Mouse (Mus musculus): ENCODE measurements at regions not wholly inside any gene's neighbourhood (a gene's known extent, or its start where the extent isn't known, plus 50 kb on each side); places are given as distances from the start of the nearest gene placed in this dataset.
"Not testable (repeated sequence)": the region's sequence is repeated elsewhere in the genome, so short reads cannot be mapped to it uniquely, and the experiment has no call there.

DNA sequence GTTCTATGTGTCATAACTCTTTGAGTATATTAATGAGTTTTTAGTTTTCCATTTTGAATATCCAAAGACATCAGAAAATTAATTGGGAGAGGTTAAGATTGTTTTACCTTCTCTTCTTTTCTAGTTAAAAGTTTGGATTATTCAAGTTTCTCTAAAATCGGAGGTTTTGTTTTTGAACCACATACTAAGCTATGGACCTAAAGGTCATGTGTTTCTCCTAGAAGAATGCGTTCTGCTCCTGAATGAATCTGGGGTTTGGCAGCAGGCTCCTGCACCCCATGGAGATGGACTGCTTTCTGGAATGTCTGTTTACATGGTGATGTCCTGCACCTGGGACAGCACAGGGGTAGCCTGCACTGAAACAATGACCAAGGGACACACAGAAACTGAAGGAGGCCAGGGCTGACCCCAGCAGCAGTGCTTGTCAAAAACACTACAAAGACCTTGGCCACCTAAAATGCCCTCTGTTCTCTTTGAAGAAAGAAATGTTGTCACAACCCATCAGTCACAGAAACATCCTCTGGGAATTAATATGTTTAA, 297.0 kb upstream of the Flrt2 start:
- peaks cover 6% of the 10 kb centered on the region; the same call in 1 of the 2 replicates for H3K4me1 ChIP-seq
- no peaks in the 10 kb centered on the region for H3K36me3 ChIP-seq (replicated peaks)
- no peaks in the 10 kb centered on the region for H3K27me3 ChIP-seq
- no peak overlapping the region for H3K27ac ChIP-seq
- WGBS, result 73% methylated on average over 2 of the region's 2 CpGs
- H3K4me3 ChIP-seq (replicated peaks), result no peak overlapping the region
- H3K9ac ChIP-seq, result no peak overlapping the region
- H3K4me2 ChIP-seq, result no peak overlapping the region
- H3K9me3 ChIP-seq, result no peaks in the 10 kb centered on the region
- no peak for ATAC-seq (ENCODE audit: low FRiP score)

DNA sequence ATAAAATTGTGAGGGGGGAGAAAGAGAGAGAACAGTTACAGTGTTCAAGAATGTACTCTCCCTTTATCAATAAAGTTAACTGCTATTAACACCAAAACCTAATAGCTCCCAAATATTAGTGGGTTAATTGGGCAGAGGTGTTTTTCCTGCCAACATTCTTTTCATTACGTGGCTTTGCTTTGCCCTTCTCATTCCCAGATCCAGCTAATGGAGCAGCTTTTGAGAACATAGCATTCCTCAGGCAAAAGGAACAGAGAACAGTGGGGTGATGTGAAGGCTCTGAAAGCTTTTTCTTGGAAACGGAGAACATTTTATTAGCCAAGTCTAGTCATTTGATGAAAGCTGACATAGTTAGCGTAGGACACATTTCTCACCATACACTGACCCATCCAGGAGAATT, 271.2 kb upstream of the Flrt2 start:
- Histone ChIP-seq H3K27ac (no peak overlapping the region), H3K9ac (no peak overlapping the region), H3K9me3 (no peaks in the 10 kb centered on the region), H3K4me3 (replicated peaks) (no peak overlapping the region), H3K36me3 (replicated peaks) (no peaks in the 10 kb centered on the region), H3K27me3 (no peaks in the 10 kb centered on the region), H3K4me2 (no peak overlapping the region), H3K4me1 (no peaks in the 10 kb centered on the region)
- 82% methylated on average over 3 of the region's 3 CpGs for WGBS
- no peak for ATAC-seq (ENCODE audit: low FRiP score)

DNA sequence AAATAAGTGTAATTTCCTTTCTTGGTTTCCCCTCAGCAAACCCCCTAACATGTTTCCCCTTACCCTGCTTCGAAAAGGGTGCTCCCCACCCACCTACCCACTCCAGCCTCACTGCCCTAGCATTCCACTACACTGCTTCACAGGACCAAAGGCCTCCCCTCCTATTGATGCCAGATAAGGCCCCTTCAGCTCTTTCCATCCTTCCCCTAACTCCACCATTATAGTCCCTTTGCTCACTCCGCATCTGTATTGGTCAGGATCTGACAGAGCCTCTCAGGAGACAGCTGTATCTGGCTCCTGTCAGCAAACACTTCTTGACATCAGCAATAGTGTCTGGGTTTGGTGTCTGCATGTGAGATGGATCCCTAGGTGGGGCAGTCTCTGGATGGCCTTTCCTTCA, 267.3 kb upstream of the Flrt2 start:
- Histone ChIP-seq H3K4me2 (no peak overlapping the region), H3K9ac (no peak overlapping the region), H3K4me3 (replicated peaks) (no peak overlapping the region), H3K27ac (no peak overlapping the region), H3K27me3 (no peaks in the 10 kb centered on the region), H3K4me1 (no peaks in the 10 kb centered on the region), H3K36me3 (replicated peaks) (no peaks in the 10 kb centered on the region), H3K9me3 (no peaks in the 10 kb centered on the region)
- no peak for ATAC-seq (ENCODE audit: low FRiP score)
- 82% methylated on average over 2 of the region's 2 CpGs for WGBS

- WGBS, result 68% methylated on average over 2 of the region's 2 CpGs
- no peaks in the 10 kb centered on the region for H3K4me1 ChIP-seq
- H3K4me2 ChIP-seq, result no peak overlapping the region
- H3K9ac ChIP-seq, result no peak overlapping the region
- no peak overlapping the region for H3K4me3 ChIP-seq (replicated peaks)
- H3K27me3 ChIP-seq, result no peaks in the 10 kb centered on the region
- no peaks in the 10 kb centered on the region for H3K9me3 ChIP-seq
- no peaks in the 10 kb centered on the region for H3K36me3 ChIP-seq (replicated peaks)
- no peak for ATAC-seq (ENCODE audit: low FRiP score)
- H3K27ac ChIP-seq, result no peak overlapping the region
These were observed 254.8 kb upstream of the Flrt2 start for GRCm38 (mm10) chr12:95437226-95437625.

DNA sequence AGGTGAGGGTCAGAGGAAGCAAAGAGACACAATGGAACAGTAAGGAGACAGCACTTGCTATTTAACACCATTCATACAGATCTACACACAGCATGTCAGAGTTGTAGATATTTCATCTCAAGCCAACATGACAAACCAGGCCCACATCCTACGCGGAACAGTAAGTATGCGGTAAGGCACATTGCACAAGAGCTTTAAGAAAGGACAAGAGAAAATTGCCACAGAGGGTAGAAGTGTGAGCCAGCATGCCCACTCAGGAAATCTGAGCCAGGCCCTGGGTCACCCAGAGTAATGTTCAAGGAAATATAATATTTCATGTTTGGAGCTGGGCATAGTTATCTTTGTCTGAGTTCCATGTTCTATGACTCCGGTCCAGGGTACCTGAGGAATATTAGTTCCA, 234.5 kb upstream of the Flrt2 start:
- 96% methylated on average over 4 of the region's 4 CpGs for whole genome bisulfite sequencing
- Histone ChIP-seq H3K4me3 (replicated peaks) (no peak overlapping the region), H3K9me3 (no peaks in the 10 kb centered on the region), H3K4me1 (no peaks in the 10 kb centered on the region), H3K27ac (no peak overlapping the region), H3K27me3 (peaks cover 8% of the 10 kb centered on the region; the same call in 1 of the 2 replicates), H3K9ac (no peak overlapping the region), H3K4me2 (no peak overlapping the region), H3K36me3 (replicated peaks) (no peaks in the 10 kb centered on the region)
- ATAC-seq (ENCODE audit: low FRiP score), result no peak

- Histone ChIP-seq H3K27ac (no peak overlapping the region), H3K4me3 (replicated peaks) (no peak overlapping the region), H3K4me2 (peak overlapping the region; percentile 10; the same call in 1 of the 2 replicates), H3K36me3 (replicated peaks) (no peaks in the 10 kb centered on the region), H3K9ac (no peak overlapping the region), H3K27me3 (peaks cover 8% of the 10 kb centered on the region; the same call in 1 of the 2 replicates), H3K9me3 (no peaks in the 10 kb centered on the region), H3K4me1 (peaks cover 3% of the 10 kb centered on the region; the same call in 1 of the 2 replicates)
- peak; percentile 55; the same call in 1 of the 2 replicates for ATAC-seq (ENCODE audit: low FRiP score)
- 19% methylated on average over 12 of the region's 12 CpGs for WGBS
These were observed 225.2 kb upstream of the Flrt2 start for GRCm38 (mm10) chr12:95466502-95467490.

DNA sequence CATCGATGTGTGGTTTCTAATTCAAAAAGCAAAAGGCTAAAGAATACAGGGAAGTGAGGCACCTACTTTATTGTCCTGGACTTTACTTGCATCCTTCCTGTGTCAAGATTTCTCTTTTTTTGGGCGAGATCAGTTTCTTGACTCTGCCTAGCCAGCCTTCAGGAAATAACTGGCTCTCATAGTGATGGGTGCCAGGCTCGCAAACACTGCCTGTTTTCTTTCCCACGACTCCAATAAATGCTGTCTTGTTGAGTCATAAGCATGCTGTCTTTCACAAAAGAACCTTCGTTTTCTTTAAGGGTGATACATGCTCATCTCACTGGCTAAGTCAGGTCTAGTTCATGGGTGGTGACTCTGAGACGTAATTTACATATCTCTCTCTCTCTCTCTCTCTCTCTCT, 222.1 kb upstream of the Flrt2 start:
- 75% methylated on average over 6 of the region's 6 CpGs for WGBS
- ATAC-seq (ENCODE audit: low FRiP score), result no peak

DNA sequence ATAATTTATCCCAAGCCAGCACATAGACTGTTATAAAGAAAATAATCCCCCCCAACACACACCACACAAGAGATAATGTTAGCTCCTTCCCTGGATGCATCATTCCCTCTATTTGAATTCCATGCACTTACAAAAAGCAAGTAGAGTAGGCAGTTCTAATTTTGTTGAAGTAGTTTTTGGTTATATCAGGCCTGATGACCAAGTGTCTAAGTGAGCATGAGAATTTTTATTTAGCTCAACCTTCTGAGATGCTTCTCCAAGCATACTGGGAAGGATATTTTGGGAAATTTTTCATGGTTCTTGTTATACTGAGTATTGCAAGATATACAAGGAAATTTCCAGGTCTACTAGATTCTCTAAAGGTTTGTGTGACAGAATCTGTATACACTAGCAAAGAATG, 205.5 kb upstream of the Flrt2 start:
- H3K9me3 ChIP-seq, result no peaks in the 10 kb centered on the region
- no peak for ATAC-seq (ENCODE audit: low FRiP score)
- H3K4me1 ChIP-seq, result no peaks in the 10 kb centered on the region
- no peaks in the 10 kb centered on the region for H3K27me3 ChIP-seq
- H3K4me2 ChIP-seq, result no peak overlapping the region
- H3K9ac ChIP-seq, result no peak overlapping the region
- no peaks in the 10 kb centered on the region for H3K36me3 ChIP-seq (replicated peaks)
- H3K4me3 ChIP-seq (replicated peaks), result no peak overlapping the region
- no peak overlapping the region for H3K27ac ChIP-seq

More for the DNA sequence above, 222.1 kb upstream of the Flrt2 start:
- no peaks in the 10 kb centered on the region for H3K36me3 ChIP-seq (replicated peaks)
- H3K27ac ChIP-seq, result no peak overlapping the region
- H3K4me2 ChIP-seq, result no peak overlapping the region
- no peak overlapping the region for H3K4me3 ChIP-seq (replicated peaks)
- H3K27me3 ChIP-seq, result peaks cover 8% of the 10 kb centered on the region; the same call in 1 of the 2 replicates
- no peaks in the 10 kb centered on the region for H3K9me3 ChIP-seq
- H3K4me1 ChIP-seq, result peaks cover 3% of the 10 kb centered on the region; the same call in 1 of the 2 replicates
- no peak overlapping the region for H3K9ac ChIP-seq

DNA sequence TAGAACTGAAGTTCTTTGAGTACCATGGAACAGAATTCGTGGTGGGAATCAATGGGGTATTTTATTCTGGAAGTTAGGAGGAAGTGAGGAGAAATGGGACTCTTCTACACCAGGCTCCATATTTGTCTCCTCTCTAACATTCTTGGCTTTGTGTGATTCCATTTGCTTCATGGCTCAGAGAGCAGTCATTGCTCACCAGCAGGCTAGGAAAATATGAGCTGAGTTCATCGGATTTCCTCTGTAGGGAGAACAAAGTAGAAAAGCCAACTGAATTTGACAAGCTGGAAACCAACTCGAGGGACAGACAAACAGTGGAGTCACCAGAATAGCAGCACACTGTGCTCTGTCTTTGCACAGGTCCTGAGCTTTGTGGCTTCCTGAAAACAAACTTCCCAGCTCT, 203.7 kb upstream of the Flrt2 start:
- WGBS, result 72% methylated on average over 3 of the region's 3 CpGs
- H3K36me3 ChIP-seq (replicated peaks), result no peaks in the 10 kb centered on the region

GRCm38 (mm10) chr12:95489374-95489773, 202.7 kb upstream of the Flrt2 start:
- no peak for ATAC-seq (ENCODE audit: low FRiP score)
- WGBS, result 99% methylated on average over 2 of the region's 2 CpGs
- no peaks in the 10 kb centered on the region for H3K27me3 ChIP-seq
- H3K9ac ChIP-seq, result no peak overlapping the region
- H3K4me1 ChIP-seq, result no peaks in the 10 kb centered on the region
- H3K27ac ChIP-seq, result no peak overlapping the region
- no peaks in the 10 kb centered on the region for H3K9me3 ChIP-seq
- H3K4me3 ChIP-seq (replicated peaks), result no peak overlapping the region
- no peaks in the 10 kb centered on the region for H3K36me3 ChIP-seq (replicated peaks)
- H3K4me2 ChIP-seq, result no peak overlapping the region

More for the DNA sequence above, 203.7 kb upstream of the Flrt2 start:
- Histone ChIP-seq H3K4me3 (replicated peaks) (no peak overlapping the region), H3K27ac (no peak overlapping the region), H3K4me1 (no peaks in the 10 kb centered on the region), H3K27me3 (no peaks in the 10 kb centered on the region), H3K4me2 (no peak overlapping the region), H3K9me3 (no peaks in the 10 kb centered on the region), H3K9ac (no peak overlapping the region)
- no peak for ATAC-seq (ENCODE audit: low FRiP score)

DNA sequence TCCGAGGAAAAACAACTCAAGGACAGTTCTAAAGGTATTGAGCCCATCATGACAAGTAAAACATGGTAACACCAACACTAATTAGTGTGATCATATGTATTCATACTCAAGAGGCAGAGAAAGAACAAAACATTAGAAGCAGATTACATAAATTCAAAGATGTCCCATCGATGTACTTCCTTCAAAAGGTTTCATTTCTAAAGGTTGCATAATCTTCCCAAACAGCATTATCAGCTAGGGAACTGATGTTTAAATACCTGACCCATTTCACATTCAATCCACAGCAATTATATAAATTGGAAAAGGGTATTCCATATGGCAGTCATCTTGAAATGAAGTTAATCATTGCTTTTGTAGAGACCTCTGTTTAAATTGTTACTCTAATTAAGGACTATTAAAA, 202.2 kb upstream of the Flrt2 start:
- H3K4me3 ChIP-seq (replicated peaks), result no peak overlapping the region
- no peaks in the 10 kb centered on the region for H3K9me3 ChIP-seq
- H3K27me3 ChIP-seq, result no peaks in the 10 kb centered on the region
- H3K36me3 ChIP-seq (replicated peaks), result no peaks in the 10 kb centered on the region
- H3K4me1 ChIP-seq, result no peaks in the 10 kb centered on the region
- H3K27ac ChIP-seq, result no peak overlapping the region
- H3K9ac ChIP-seq, result no peak overlapping the region
- no peak for ATAC-seq (ENCODE audit: low FRiP score)
- 75% methylated on average over 2 of the region's 2 CpGs for WGBS
- no peak overlapping the region for H3K4me2 ChIP-seq

GRCm38 (mm10) chr12:95491806-95492436, 200.1 kb upstream of the Flrt2 start:
- ATAC-seq (ENCODE audit: low FRiP score); H3K4me3 ChIP-seq (replicated peaks): not testable (repeated sequence)
- 46% methylated on average over 3 of the region's 3 CpGs for WGBS

More at GRCm38 (mm10) chr12:95491806-95492436, 200.1 kb upstream of the Flrt2 start:
- H3K9me3 ChIP-seq; H3K4me2 ChIP-seq; H3K9ac ChIP-seq; H3K36me3 ChIP-seq (replicated peaks); H3K27me3 ChIP-seq; H3K4me1 ChIP-seq; H3K27ac ChIP-seq: not testable (repeated sequence)

Measured in forebrain, embryonic 12.5 days (tissue).